Mouse (Mus musculus) heart, embryonic 11.5 days (tissue): ENCODE data around the gene Eef1e1. TPM values are rescaled to one million over a fixed set of nuclear protein-coding genes. Genes with fewer than 3 reads are reported as not detected.
A peak's percentile ranks its signal among the peaks of the same experiment; 100 is the strongest.
"Not testable (repeated sequence)": the region's sequence is repeated elsewhere in the genome, so short reads cannot be mapped to it uniquely, and the experiment has no call there.

Experiments
- ATAC-seq: fragments of 200-750 bp; cut with Nextera tagmentation; replicated peaks from 2 replicates; pipeline ENCODE4 v1.8.0; 2017; ENCODE audit warnings: moderate library complexity; ENCODE audit not compliant: insufficient number of reproducible peaks, low FRiP score, low TSS enrichment
- H3K27ac ChIP-seq: fragments of 300-500 bp; sonication (generic); 2 replicates; pipeline ENCODE4 v1.5.1; 2014; ENCODE audit warnings: mild to moderate bottlenecking, low read depth, low read length
- H3K27me3 ChIP-seq: fragments of 300-500 bp; sonication (generic); 2 replicates; pipeline ENCODE4 v1.6.1; 2014; ENCODE audit warnings: mild to moderate bottlenecking, low read length, mixed read lengths; ENCODE audit not compliant: control insufficient read depth, insufficient read depth
- H3K36me3 ChIP-seq: fragments of 300-500 bp; sonication (generic); 2 replicates; pipeline ENCODE4 v1.6.1; 2014; ENCODE audit warnings: mild to moderate bottlenecking, low read length, moderate library complexity, mixed read lengths; ENCODE audit not compliant: control insufficient read depth, insufficient read depth
- H3K4me1 ChIP-seq: fragments of 300-500 bp; sonication (generic); 2 replicates; pipeline ENCODE4 v1.6.1; 2014; ENCODE audit warnings: low read length; ENCODE audit not compliant: control insufficient read depth, insufficient read depth
- H3K4me2 ChIP-seq: fragments of 300-500 bp; sonication (generic); 2 replicates; pipeline ENCODE4 v1.6.1; 2014; ENCODE audit warnings: mild to moderate bottlenecking, moderate library complexity
- H3K4me3 ChIP-seq: fragments of 300-500 bp; sonication (generic); 2 replicates; pipeline ENCODE4 v1.5.1; 2014; ENCODE audit warnings: low read depth, low read length
- H3K9ac ChIP-seq: fragments of 300-500 bp; sonication (generic); 2 replicates; pipeline ENCODE4 v1.6.1; 2014; ENCODE audit warnings: mild to moderate bottlenecking, low read depth, low read length, moderate library complexity
- H3K9me3 ChIP-seq: fragments of 300-500 bp; sonication (generic); replicated peaks from 2 replicates; pipeline ENCODE4 v1.6.1; 2016; ENCODE audit warnings: low read length; ENCODE audit not compliant: control insufficient read depth
- WGBS: fragments of 180-500 bp; shearing (Covaris S2); extraction: QIAGEN DNeasy Blood & Tissue Kit; methylation state at CpG from one replicate; pipeline ENCODE4 v1.1.7; 2014; ENCODE audit not compliant: insufficient replicate concordance; 5-methylcytosine and 5-hydroxymethylcytosine counted together
- polyA plus RNA-seq: library from polyadenylated mRNA; unstranded; fragments of >200 nt; fragmentation: Nextera tagmentation; extraction: Ambion mirVana; gene quantifications from 2 replicates; pipeline ENCODE4 v1.2.1, GENCODE M21; 2014

The Eef1e1 gene
- polyA plus RNA-seq, 1 experiment from 2014 or later, result 42.7 TPM

- Histone ChIP-seq H3K27ac (peak overlapping the region; percentile 54), H3K4me3 (peak overlapping the region; percentile 82), H3K4me2 (peak overlapping the region; percentile 82), H3K36me3 (no peaks in the 10 kb centered on the region), H3K4me1 (peaks cover 5% of the 10 kb centered on the region; the same call in 1 of the 2 replicates), H3K9ac (peak overlapping the region; percentile 83), H3K9me3 (no peaks in the 10 kb centered on the region), H3K27me3 (no peaks in the 10 kb centered on the region)
- ATAC-seq, result peak; percentile 33
- WGBS, result 1% methylated on average over 19 of the region's 19 CpGs
These were observed 24.5 kb downstream of the Eef1e1 start for GRCm38 (mm10) chr13:38634256-38634799.

DNA sequence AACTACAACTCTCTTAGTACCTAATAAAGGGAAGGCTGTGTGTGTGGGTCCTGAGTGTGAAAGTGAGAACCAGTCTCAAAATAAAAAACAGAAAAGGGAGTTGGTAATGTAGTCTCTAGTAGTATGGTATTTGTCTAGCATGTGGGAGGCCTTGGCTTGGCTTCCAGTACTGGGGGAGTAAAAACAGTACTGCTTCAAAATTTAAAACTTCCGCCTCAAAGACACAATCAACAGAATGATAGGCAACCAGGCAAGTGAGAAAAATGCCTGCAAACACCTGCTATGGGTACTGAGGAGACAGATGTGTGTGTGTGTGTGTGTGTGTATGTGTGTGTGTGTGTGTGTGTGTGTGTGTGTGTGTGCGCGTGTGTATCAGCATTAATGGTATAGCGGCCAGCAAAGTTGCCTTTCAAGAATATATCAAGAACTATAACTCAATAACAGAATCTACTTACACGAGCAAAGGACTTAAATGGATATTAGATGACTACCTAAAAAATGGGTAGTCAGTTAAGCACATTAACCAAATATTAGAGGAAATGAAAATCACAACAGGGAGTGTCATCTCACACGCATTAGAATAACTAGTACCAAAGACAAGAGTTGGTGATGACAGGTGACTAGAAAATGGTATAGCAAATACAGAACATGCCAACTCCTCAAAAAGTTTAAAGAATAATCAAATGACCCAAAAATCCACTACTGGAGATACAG, 25.4 kb downstream of the Eef1e1 start:
- H3K4me3 ChIP-seq, result peak overlapping the region; percentile 82; the same call in 1 of the 2 replicates
- no peaks in the 10 kb centered on the region for H3K36me3 ChIP-seq
- H3K9me3 ChIP-seq, result no peaks in the 10 kb centered on the region
- H3K4me2 ChIP-seq, result peak overlapping the region; percentile 82
- no peak overlapping the region for H3K27ac ChIP-seq
- peaks cover 5% of the 10 kb centered on the region; the same call in 1 of the 2 replicates for H3K4me1 ChIP-seq
- H3K27me3 ChIP-seq, result no peaks in the 10 kb centered on the region
- no peak for ATAC-seq
- WGBS, result 89% methylated on average over 6 of the region's 6 CpGs
- no peak overlapping the region for H3K9ac ChIP-seq

GRCm38 (mm10) chr13:38632556-38632955, 26.3 kb downstream of the Eef1e1 start:
- Histone ChIP-seq H3K27me3 (no peaks in the 10 kb centered on the region), H3K4me2 (no peak overlapping the region), H3K36me3 (no peaks in the 10 kb centered on the region), H3K4me1 (peaks cover 5% of the 10 kb centered on the region; the same call in 1 of the 2 replicates), H3K27ac (no peak overlapping the region), H3K9ac (no peak overlapping the region), H3K9me3 (no peaks in the 10 kb centered on the region), H3K4me3 (no peak overlapping the region)
- 67% methylated on average over 6 of the region's 6 CpGs for WGBS
- ATAC-seq, result no peak

GRCm38 (mm10) chr13:38626229-38626525, 32.7 kb downstream of the Eef1e1 start:
- no peak for ATAC-seq
- no peak overlapping the region for H3K4me2 ChIP-seq
- H3K27me3 ChIP-seq, result no peaks in the 10 kb centered on the region
- no peaks in the 10 kb centered on the region for H3K9me3 ChIP-seq
- H3K4me1 ChIP-seq, result no peaks in the 10 kb centered on the region
- no peak overlapping the region for H3K4me3 ChIP-seq
- H3K27ac ChIP-seq, result no peak overlapping the region
- H3K9ac ChIP-seq, result 0 out of 2 replicates have a peak overlapping the region, but pooled peaks have one; percentile 18
- H3K36me3 ChIP-seq, result no peaks in the 10 kb centered on the region; the same call in 1 of the 2 replicates
- 27% methylated on average over 6 of the region's 6 CpGs for WGBS

DNA sequence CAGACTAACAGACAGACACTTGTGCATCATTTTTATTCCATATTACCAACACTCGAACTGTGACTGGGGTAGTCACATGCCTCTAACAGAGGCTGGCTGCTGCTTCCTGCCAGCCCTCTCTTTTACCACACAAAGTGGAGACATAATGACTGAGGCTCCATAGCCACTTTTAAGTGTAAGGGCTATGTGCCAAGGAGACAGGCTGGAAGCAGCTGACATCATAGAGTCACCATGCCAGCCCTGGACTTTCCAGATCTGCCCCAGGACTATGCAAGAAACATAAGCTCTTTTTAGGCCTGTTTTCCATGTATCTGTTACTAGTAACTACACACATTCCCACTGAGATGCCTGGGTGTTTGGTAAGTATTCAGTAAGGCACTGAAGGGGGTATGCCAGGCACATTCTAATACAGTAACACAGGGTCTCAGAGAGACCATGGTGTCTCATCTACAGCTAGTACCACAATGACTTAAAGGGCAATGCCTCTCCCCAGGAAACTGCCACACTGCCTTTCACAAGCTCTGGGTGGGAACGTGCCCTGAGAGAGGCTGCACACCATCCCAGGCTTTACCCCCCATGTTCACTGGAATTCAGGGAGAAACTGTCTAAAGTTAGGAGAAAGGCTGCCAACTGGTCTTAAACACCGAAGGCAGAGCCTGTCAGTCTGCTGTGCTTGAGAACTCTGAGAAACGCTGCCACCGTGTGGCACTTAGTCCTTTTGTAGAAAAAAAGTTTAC, 33.2 kb downstream of the Eef1e1 start:
- 18% methylated on average over 5 of the region's 5 CpGs for WGBS
- 0 out of 2 replicates have a peak overlapping the region, but pooled peaks have one; percentile 18 for H3K9ac ChIP-seq
- H3K4me1 ChIP-seq, result no peaks in the 10 kb centered on the region
- no peak for ATAC-seq
- H3K9me3 ChIP-seq, result no peaks in the 10 kb centered on the region
- H3K4me2 ChIP-seq, result no peak overlapping the region; the same call in 1 of the 2 replicates
- no peak overlapping the region for H3K27ac ChIP-seq
- H3K4me3 ChIP-seq, result no peak overlapping the region
- no peaks in the 10 kb centered on the region for H3K27me3 ChIP-seq
- no peaks in the 10 kb centered on the region; the same call in 1 of the 2 replicates for H3K36me3 ChIP-seq

GRCm38 (mm10) chr13:38624292-38624902, 34.5 kb downstream of the Eef1e1 start:
- WGBS, result 83% methylated on average over 8 of the region's 8 CpGs

DNA sequence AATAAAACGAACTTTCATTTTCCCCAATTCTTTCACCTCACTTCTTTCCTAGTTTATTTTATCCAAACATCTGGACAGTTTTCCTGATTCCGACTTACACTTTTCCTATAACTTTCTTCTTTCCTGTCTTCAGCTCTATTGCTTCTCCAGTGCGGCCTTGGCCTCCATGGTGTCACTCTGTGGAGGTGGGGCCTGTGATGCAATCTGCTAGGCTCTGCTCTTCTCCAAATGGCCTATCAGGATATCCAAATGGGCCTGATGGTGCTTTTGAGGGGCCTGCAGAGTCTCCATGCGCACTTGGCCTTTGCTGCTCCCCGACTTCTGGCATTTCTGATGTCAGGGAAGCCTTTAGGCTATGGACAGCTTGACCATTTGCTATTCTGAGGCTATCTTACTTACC, 35.6 kb downstream of the Eef1e1 start:
- ATAC-seq, result no peak
- Histone ChIP-seq H3K9me3 (no peaks in the 10 kb centered on the region), H3K4me1 (no peaks in the 10 kb centered on the region), H3K4me3 (no peak overlapping the region), H3K9ac (no peak overlapping the region), H3K27me3 (no peaks in the 10 kb centered on the region), H3K4me2 (no peak overlapping the region), H3K27ac (no peak overlapping the region), H3K36me3 (no peaks in the 10 kb centered on the region; the same call in 1 of the 2 replicates)
- 80% methylated on average over 5 of the region's 5 CpGs for WGBS

More at GRCm38 (mm10) chr13:38624292-38624902, 34.5 kb downstream of the Eef1e1 start:
- H3K4me3 ChIP-seq, result no peak overlapping the region
- ATAC-seq, result no peak
- no peaks in the 10 kb centered on the region for H3K27me3 ChIP-seq
- H3K36me3 ChIP-seq, result no peaks in the 10 kb centered on the region; the same call in 1 of the 2 replicates
- H3K9ac ChIP-seq, result no peak overlapping the region
- H3K9me3 ChIP-seq, result no peaks in the 10 kb centered on the region
- H3K4me1 ChIP-seq, result no peaks in the 10 kb centered on the region
- no peak overlapping the region for H3K27ac ChIP-seq
- H3K4me2 ChIP-seq, result no peak overlapping the region

DNA sequence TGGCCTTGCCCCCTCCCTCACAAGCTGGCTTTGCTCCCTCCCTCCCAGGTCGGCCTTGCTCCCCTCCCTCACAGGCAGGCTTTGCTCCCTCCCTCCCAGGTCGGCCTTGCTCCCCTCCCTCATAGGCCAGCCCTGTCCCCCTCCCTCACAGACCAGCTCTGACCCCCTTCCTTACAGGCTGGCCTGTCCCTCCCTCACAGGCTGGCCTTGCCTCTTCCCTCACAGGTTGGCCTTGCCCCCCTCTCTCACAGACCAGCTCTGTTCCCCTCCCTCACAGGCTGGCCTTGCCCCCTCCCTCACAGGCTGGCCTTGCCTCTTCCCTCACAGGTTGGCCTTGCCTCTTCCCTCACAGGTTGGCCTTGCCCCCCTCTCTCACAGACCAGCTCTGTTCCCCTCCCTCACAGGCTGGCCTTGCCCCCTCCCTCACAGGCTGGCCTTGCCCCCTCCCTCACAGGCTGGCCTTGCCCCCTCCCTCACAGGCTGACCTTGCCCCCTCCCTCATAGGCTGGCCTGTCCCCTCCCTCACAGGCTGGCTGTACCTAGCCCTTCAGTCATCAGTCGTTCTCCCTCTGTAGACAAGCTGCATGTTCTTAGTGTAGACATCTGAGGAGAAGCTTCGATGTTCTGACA, 40.7 kb downstream of the Eef1e1 start:
- not testable (repeated sequence) for H3K36me3 ChIP-seq, ATAC-seq, H3K4me2 ChIP-seq, H3K9ac ChIP-seq, H3K9me3 ChIP-seq, H3K27me3 ChIP-seq, H3K4me3 ChIP-seq, H3K27ac ChIP-seq, H3K4me1 ChIP-seq
- 52% methylated on average over 4 of the region's 4 CpGs for WGBS
